Mouse (Mus musculus): ENCODE data around the gene Ttll6.
A peak's percentile ranks its signal among the peaks of the same experiment; 100 is the strongest.

The Ttll6 gene

DNA sequence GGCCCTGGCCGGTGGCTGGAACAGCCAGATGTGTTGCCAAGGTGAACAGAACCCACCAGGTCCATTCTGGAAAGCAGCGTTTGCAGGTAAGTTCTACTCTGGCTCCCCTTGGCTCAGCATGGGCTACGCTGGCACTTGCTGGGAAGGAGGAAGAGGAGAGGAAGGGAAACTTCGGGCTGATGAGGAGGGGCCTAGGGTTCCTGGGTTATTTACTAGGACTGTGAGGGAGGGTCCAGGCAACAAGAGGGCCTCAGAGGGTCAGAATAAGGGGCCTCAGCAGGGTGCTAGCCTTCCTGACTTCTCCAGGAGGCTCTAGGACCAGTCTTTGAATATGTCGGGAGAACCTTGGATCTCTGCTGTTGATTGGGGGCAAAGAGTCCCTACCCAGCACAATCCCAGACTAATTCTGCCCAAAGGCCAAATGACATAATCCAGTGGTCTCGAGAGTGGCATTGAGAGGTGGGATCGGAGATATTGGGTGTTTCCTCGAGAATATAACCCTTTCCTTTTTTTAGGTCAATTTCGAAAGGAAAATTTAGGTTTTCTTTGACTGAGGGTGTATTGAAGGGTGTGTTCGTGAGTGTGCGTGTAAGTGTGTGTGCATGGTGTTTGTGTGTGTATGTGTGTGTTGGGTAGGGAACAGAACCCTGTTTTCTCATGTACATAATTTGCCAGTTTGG, 61.5 kb downstream of the Ttll6 start:
- no peak for DNase-seq (ENCODE audit: low read depth, low spot score)
- Histone ChIP-seq H3K36me3 (ENCODE audit: control insufficient read depth, insufficient read depth, low read length, poor library complexity, severe bottlenecking) (no peaks in the 10 kb centered on the region), H3K27me3 (ENCODE audit: control insufficient read depth, insufficient read depth, low read length, poor library complexity, severe bottlenecking) (peaks cover 2% of the 10 kb centered on the region; the same call in 1 of the 2 replicates)

DNA sequence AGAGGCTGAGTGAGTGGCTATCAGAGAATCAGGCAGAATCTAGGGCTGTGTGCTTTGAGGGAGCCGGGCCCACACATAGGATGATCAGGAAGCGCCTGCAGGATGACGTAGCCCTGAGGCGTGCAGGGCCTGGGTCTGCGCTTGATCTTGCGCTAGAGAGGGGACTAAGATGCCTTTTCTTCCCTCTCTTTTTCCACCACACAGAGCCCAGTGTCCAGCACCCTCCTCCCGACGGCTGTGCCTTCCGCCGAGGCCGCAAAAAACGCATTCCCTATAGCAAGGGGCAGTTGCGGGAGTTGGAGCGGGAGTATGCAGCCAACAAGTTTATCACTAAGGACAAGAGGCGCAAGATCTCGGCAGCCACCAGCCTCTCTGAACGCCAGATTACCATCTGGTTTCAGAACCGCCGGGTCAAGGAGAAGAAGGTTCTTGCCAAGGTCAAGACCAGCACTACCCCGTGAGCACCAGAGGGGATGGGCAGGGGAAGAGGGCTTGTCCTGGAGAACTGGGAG, 62.2 kb downstream of the Ttll6 start:
- H3K36me3 ChIP-seq (ENCODE audit: control insufficient read depth, insufficient read depth, low read length, poor library complexity, severe bottlenecking), result no peaks in the 10 kb centered on the region
- H3K27me3 ChIP-seq (ENCODE audit: control insufficient read depth, insufficient read depth, low read length, poor library complexity, severe bottlenecking), result peaks cover 2% of the 10 kb centered on the region; the same call in 1 of the 2 replicates
- no peak for DNase-seq (ENCODE audit: low read depth, low spot score)

DNA sequence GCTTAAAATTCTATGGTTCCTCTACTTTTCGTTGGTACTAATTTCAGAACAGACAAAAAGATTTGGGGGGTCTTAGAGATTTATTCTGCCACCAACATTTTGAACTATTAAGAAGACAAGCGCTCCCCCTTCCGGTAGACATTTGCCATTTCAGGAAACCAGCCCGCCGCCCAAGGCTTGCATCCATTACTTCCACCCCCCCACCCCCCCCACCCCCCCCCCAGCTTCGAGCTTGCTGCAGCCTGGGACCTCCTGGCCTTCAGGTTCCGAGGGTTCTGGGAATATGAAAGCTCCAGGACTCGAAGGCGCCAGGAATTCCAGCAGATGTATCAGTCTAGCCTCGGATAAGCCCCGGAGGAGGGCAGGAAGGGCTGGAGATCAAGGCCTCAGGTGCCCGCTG, 65.1 kb downstream of the Ttll6 start:
- no peaks in the 10 kb centered on the region for H3K36me3 ChIP-seq (ENCODE audit: control insufficient read depth, insufficient read depth, low read length, poor library complexity, severe bottlenecking)
- peaks cover 5% of the 10 kb centered on the region for H3K27me3 ChIP-seq (ENCODE audit: control insufficient read depth, insufficient read depth, low read length, poor library complexity, severe bottlenecking)
- peak; percentile 51 for DNase-seq (ENCODE audit: low read depth, low spot score)

- Histone ChIP-seq H3K36me3 (ENCODE audit: control insufficient read depth, insufficient read depth, low read length, poor library complexity, severe bottlenecking) (no peaks in the 10 kb centered on the region), H3K27me3 (ENCODE audit: control insufficient read depth, insufficient read depth, low read length, poor library complexity, severe bottlenecking) (peaks cover 5% of the 10 kb centered on the region)
- no peak for DNase-seq (ENCODE audit: low read depth, low spot score)
Observed at GRCm38 (mm10) chr11:96199181-96200086, 65.8 kb downstream of the Ttll6 start.

DNA sequence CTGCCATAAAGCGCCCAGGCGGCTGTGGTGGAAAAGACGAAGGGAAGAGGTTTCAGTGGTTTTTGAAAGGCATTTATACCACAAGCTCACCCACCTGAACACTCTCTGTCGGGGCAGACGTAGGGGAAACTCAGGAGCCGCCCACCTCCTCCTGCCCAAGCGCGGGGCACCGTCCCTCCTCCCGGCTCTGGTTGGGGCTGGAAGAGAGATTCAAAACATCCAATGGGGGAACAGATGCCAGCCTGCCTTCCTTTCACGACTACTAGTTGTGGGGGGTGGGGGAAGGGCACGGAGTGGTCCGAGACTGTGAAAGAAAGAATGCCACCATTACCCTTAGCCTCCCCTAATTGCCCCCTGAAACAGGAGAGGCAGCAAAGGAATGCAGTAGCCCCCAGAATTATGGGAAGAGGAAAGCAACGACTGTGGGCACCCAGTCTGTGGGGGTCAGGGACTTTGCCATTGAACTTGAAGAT, 66.6 kb downstream of the Ttll6 start:
- DNase-seq (ENCODE audit: low read depth, low spot score), result no peak
- Histone ChIP-seq H3K36me3 (ENCODE audit: control insufficient read depth, insufficient read depth, low read length, poor library complexity, severe bottlenecking) (no peaks in the 10 kb centered on the region), H3K27me3 (ENCODE audit: control insufficient read depth, insufficient read depth, low read length, poor library complexity, severe bottlenecking) (peaks cover 3% of the 10 kb centered on the region)

DNA sequence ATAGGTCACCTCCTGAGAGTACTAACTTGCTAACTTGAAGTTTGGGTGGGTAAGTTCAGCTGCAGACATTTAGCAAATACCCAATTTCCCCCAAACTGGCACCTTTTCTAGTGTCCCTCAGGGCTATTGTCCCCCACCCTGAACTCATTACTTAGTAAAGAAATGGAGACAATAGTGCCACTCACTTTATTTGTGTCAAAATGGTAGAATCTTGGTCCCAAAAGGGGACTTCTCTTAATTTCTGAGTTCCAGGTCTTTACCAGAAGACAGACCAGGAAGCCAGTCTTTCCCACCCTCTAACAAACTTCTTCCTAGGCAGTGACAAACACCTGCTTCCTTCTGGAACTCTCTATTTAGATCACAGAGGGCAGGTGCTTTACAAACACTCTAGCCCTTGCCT, 68.2 kb downstream of the Ttll6 start:
- no peak for DNase-seq (ENCODE audit: low read depth, low spot score)
- Histone ChIP-seq H3K36me3 (ENCODE audit: control insufficient read depth, insufficient read depth, low read length, poor library complexity, severe bottlenecking) (no peaks in the 10 kb centered on the region), H3K27me3 (ENCODE audit: control insufficient read depth, insufficient read depth, low read length, poor library complexity, severe bottlenecking) (peaks cover 3% of the 10 kb centered on the region)

- no peak for DNase-seq (ENCODE audit: low read depth, low spot score)
- Histone ChIP-seq H3K36me3 (ENCODE audit: control insufficient read depth, insufficient read depth, low read length, poor library complexity, severe bottlenecking) (no peaks in the 10 kb centered on the region), H3K27me3 (ENCODE audit: control insufficient read depth, insufficient read depth, low read length, poor library complexity, severe bottlenecking) (peaks cover 3% of the 10 kb centered on the region)
Observed at GRCm38 (mm10) chr11:96202401-96203081, 69.0 kb downstream of the Ttll6 start.

- no peak for DNase-seq (ENCODE audit: low read depth, low spot score)
- H3K36me3 ChIP-seq (ENCODE audit: control insufficient read depth, insufficient read depth, low read length, poor library complexity, severe bottlenecking), result no peaks in the 10 kb centered on the region
Observed at GRCm38 (mm10) chr11:96203182-96203788, 69.7 kb downstream of the Ttll6 start.

GRCm38 (mm10) chr11:96203789-96204186, 70.2 kb downstream of the Ttll6 start:
- Histone ChIP-seq H3K36me3 (ENCODE audit: control insufficient read depth, insufficient read depth, low read length, poor library complexity, severe bottlenecking) (no peaks in the 10 kb centered on the region), H3K27me3 (ENCODE audit: control insufficient read depth, insufficient read depth, low read length, poor library complexity, severe bottlenecking) (peaks cover 5% of the 10 kb centered on the region)
- DNase-seq (ENCODE audit: low read depth, low spot score), result no peak

More at GRCm38 (mm10) chr11:96203182-96203788, 69.7 kb downstream of the Ttll6 start:
- H3K27me3 ChIP-seq (ENCODE audit: control insufficient read depth, insufficient read depth, low read length, poor library complexity, severe bottlenecking), result peaks cover 4% of the 10 kb centered on the region

DNA sequence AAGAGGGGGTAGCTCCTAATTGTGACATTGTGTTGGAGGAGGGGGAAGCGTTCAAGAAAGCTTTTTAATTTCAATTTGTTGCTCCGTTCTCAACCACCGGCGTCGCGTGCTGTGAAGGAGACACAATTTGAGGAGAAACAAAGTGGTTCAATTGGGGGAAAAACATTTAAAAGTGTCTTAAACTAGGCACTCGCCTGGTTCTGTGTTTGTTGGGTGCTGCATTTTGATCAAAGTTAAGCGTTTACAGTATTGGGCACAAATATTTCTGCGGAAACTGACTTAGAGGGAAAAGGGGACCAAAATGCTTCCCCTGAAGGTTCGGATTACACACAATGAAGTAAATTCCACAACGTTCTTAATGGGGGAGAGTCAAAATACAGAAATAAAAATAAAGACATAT, 70.8 kb downstream of the Ttll6 start:
- DNase-seq (ENCODE audit: low read depth, low spot score), result no peak
- H3K27me3 ChIP-seq (ENCODE audit: control insufficient read depth, insufficient read depth, low read length, poor library complexity, severe bottlenecking), result peaks cover 5% of the 10 kb centered on the region
- H3K36me3 ChIP-seq (ENCODE audit: control insufficient read depth, insufficient read depth, low read length, poor library complexity, severe bottlenecking), result no peaks in the 10 kb centered on the region

DNA sequence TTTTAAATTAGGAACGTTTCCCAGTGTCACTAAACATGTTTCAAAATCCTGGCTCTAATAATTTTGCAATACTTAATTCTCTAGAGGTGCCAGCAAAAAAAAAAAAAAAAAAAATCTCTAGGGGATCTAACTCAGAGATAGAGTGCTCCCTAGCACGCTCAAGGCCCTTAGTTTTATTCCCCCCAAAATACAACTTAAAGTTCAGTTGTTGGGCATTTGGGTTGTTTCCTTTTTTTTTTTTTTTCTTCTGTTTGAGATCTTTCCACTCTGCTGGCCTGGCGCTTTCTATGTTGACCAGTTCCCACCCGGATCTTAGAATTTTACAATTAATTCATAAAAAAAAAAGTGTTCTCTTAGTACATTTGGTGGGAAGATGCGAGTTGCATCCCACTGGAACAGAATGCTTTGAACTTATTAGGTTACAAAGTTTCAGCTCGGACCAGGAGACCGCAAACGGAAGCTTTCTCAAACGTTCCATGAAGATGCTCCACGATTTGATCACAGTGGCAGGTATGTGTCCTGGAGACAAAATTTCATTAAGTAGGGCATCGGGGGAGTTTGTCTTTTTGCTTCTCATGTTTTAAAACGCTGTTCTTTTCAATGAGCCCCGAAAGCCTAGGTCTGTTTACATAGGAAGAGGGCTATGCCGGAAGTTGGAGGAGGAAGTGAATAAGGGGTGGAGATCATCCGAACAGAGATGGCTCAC, 72.0 kb downstream of the Ttll6 start:
- DNase-seq (ENCODE audit: low read depth, low spot score), result no peak
- Histone ChIP-seq H3K36me3 (ENCODE audit: control insufficient read depth, insufficient read depth, low read length, poor library complexity, severe bottlenecking) (no peaks in the 10 kb centered on the region), H3K27me3 (ENCODE audit: control insufficient read depth, insufficient read depth, low read length, poor library complexity, severe bottlenecking) (peaks cover 5% of the 10 kb centered on the region; the same call in 1 of the 2 replicates)
